Mouse (Mus musculus): ENCODE measurements at regions not wholly inside any gene's neighbourhood (a gene's known extent, or its start where the extent isn't known, plus 50 kb on each side); places are given as distances from the start of the nearest gene placed in this dataset.

DNA sequence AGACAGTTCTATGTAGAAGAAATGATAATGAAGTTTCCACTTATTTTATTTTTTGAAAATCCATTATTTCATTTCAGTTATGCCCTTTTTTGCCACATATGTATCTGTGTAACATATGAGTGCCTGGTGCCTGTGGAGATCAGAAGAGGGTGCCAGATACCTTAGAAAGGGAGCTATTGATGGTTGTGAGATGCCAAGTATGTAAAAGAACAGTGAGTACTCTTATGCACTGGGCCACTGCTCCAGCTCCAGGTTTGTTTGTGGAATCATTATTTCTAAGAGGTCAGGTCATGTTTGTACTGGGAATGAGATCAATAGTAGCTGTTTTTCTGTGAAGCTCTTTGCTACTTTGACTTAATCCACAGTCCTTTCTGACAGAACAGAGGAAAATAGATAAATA is 68.1 kb downstream of the Cenpw start:
- DNase-seq (ENCODE audit: low read depth), result no peak

GRCm38 (mm10) chr10:30110341-30110740 is 90.0 kb downstream of the Cenpw start:
- DNase-seq (ENCODE audit: low read depth), result peak; percentile 66

DNA sequence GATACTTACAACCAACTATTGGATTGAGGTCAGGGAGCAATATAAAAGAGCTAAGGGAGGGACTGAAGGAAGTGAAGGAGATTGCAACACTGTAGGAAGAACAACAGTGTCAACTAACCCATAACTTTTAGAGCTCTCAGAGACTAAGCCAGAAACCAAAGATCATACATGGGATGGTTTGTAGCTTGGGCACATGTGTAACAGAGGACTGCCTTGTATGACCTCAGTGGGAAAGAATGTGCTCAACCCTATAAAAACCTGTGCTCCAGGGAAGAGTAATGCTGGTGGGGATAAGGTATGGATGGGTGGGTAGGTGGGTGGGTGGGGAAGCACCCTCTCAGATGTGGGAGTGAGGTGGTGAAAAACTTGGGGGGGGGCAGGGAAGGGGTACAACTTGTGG is 97.9 kb downstream of the Cenpw start:
- no peak for DNase-seq (ENCODE audit: low read depth)

DNA sequence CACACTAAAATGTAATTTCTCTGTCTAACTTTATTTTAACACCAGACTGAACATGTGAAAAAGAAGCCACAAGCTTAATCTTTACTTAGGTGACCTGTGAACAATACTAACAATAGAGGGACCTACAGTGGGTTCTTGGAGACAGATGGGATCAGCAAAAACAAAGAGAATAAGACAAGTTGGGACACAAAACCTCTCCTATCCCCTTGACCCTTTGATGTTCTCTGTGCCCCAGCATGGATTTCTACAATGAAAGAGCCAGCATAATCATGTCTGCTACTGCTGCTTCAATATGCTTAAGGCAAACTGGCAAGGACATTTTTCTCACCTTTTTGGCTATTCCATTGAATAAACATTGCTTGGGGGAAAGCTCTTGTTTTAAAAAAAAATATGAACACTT is 105.8 kb downstream of the Cenpw start:
- DNase-seq (ENCODE audit: low read depth), result no peak

GRCm38 (mm10) chr10:30091549-30091948 is 108.8 kb downstream of the Cenpw start:
- no peak for DNase-seq (ENCODE audit: low read depth)

DNA sequence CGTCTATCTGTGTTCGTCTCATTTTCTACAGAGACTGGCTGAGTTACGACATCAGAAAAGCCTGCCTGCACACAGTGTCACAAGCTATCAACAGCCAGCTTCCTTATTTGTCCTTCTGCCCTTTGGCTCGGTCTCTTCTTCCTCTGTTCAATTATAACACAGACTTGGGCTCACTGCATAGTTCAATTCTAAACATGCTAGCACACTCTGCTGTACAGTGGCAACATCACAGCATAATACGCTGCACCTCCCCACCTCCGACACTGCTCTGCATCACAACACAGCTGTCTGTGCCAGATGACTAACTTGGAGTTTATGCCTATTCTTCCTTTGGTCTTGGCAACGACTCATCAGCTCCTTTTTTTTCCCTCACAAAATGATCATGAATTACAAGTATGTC is 111.0 kb downstream of the Cenpw start:
- DNase-seq (ENCODE audit: low read depth), result peak; percentile 64

GRCm38 (mm10) chr10:30085059-30085458 is 115.3 kb downstream of the Cenpw start:
- no peak for DNase-seq (ENCODE audit: low read depth)

GRCm38 (mm10) chr10:30066692-30067091 is 133.7 kb downstream of the Cenpw start:
- DNase-seq (ENCODE audit: low read depth), result no peak

DNA sequence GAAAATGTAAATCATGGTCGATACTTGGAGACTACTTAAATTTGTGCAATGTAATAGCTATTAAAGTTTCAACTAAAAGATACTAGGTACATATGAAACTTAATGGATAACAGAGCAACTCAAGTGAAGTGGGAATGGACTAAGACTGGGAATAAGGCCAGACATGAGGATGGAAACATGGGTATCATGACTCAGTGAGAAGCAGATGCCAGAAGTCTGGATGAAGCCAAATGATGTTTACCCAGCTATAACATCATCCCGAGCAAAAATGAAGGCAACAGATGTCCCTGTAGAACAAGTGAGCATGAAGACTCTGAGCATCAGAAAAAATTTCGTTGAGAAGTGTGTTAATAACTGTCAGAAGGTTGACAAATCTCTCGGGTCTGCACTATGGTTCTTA is 169.7 kb downstream of the Cenpw start:
- DNase-seq (ENCODE audit: low read depth), result peak; percentile 54

- peak; percentile 29 for DNase-seq (ENCODE audit: low read depth)
Measured at GRCm38 (mm10) chr10:30002950-30003636, 197.3 kb downstream of the Cenpw start.

DNA sequence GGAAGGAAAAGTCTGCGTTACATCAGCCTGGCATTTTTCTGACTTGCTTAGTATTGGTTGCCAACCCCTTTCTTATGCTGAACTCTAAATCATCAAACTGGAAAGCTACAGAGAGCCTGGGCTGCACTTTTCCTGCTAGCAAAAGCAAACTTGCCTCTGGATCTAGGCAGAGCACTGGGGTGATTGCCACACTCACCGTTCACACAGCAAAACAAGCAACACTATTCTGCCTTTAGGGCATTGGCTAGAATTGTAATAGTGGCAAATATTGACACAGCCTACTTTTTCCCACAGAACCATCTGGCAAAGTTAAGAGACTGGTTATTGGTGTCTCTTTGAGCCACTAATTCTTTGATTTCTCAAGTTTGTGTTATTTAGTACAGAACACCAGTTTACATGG is 199.5 kb downstream of the Cenpw start:
- DNase-seq (ENCODE audit: low read depth), result no peak

DNA sequence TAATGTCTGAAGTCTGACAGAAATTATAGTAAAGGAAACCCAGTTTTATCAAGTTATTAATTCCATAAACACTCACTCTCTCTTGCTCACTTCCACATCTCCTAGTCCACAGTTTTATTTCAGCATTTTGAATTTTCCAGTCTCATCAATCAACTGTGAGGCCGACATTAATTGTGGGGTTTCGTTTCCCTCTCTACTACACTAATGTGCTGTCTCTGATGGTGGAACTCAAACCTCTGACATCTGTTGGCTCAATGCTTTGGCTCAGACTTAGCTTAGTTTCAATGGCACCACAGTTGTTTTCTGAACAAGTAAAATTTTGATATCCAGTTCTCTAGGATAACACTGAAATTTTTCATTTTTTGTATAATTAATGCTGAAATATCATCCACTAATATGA is 218.8 kb downstream of the Cenpw start:
- no peak for DNase-seq (ENCODE audit: low read depth)
